Mouse (Mus musculus): ENCODE results near the gene Ybey. TPM values are rescaled to one million over a fixed set of nuclear protein-coding genes. Genes with fewer than 3 reads are reported as not detected.

Gene Ybey
- polyA plus RNA-seq (2015; fragmentation: Nextera tagmentation; extraction: Ambion mirVana), result 4.5 and 5.1 TPM in 2 replicates

- no peaks in the 10 kb centered on the region for H3K27me3 ChIP-seq
- H3K9ac ChIP-seq, result peak within 1 kb of the TSS; percentile 94
- H3K4me2 ChIP-seq, result peak within 1 kb of the TSS; percentile 69
- peak within 1 kb of the TSS; percentile 94 for H3K4me3 ChIP-seq
- ATAC-seq (replicated peaks; ENCODE audit: insufficient number of reproducible peaks, insufficient read depth, low FRiP score, low read depth), result peak; percentile 89
- H3K27ac ChIP-seq, result peak within 1 kb of the TSS; percentile 91
- H3K4me1 ChIP-seq (replicated peaks), result peaks cover 11% of the 10 kb centered on the region; the same call in 1 of the 2 replicates
- H3K36me3 ChIP-seq, result peaks cover 23% of the 10 kb centered on the region
- 1% methylated on average over 55 of the region's 55 CpGs for WGBS
- no peaks in the 10 kb centered on the region for H3K9me3 ChIP-seq (replicated peaks)
Observed at GRCm38 (mm10) chr10:76468203-76469162, at the start of gene Ybey, which contains the start of gene Mcm3ap. Gene Ybey (minus strand): TSS chr10:76469114. Gene Mcm3ap (plus strand): TSS chr10:76468927.

DNA sequence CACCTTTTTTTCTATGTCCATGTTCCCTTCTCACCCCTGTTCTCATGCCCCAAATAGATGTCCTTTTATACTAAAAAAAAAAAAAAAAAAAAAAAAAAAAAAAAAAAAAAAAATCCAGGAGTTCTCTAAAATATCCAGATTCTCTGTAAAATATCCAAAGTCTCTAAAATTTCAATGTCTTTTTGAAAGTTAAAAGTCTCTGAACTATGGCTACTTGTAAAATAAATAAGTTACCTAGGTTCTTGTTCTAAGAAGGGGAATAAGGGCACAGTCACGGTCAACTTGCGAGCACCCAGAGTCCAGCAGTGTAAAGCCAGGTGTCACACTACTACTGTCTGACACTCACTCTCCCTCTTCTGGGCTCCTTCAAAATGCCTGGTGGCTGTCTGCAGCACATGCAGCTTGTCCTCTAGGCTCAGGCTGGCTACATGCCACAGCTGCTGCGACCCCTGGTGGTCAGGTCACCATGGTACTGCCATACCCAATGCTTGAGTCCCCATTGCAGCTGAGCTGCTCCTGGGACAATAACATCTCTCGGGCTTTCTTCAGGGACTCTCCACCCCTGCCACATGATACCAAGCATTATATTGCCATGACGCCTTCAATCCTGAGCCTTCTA, 44.2 kb upstream of the Ybey start:
- Histone ChIP-seq H3K36me3 (peaks cover 48% of the 10 kb centered on the region), H3K9me3 (replicated peaks) (no peaks in the 10 kb centered on the region), H3K4me2 (no peak overlapping the region), H3K27me3 (no peaks in the 10 kb centered on the region), H3K4me1 (replicated peaks) (no peaks in the 10 kb centered on the region), H3K4me3 (no peak overlapping the region), H3K27ac (no peak overlapping the region), H3K9ac (no peak overlapping the region)
- WGBS, result 33% methylated on average over 5 of the region's 5 CpGs
- ATAC-seq (replicated peaks; ENCODE audit: insufficient number of reproducible peaks, insufficient read depth, low FRiP score, low read depth), result peak; percentile 85

DNA sequence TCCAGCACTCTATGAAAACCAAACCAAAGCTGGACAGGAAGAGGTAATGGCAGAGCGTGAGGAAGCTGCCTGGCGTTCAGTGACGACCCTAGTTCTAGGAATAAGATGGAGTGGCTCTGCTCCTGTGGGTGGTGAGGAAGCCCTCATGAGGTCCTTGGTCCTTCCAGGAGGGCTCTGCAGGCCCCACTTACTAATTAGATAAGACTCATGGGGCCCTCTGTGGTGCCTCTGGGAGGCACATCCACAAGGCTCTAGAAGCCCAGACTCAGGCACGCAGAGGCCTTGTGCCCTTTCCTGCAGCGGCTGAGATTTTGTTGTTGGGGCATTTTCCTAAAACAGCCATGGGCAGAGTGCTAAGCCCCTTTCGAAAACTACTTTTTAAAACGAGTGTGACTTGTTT, 37.0 kb upstream of the Ybey start:
- 88% methylated on average over 7 of the region's 7 CpGs for WGBS
- ATAC-seq (replicated peaks; ENCODE audit: insufficient number of reproducible peaks, insufficient read depth, low FRiP score, low read depth), result no peak
- Histone ChIP-seq H3K36me3 (peaks cover 74% of the 10 kb centered on the region), H3K4me2 (no peak overlapping the region), H3K4me3 (no peak overlapping the region), H3K4me1 (replicated peaks) (no peaks in the 10 kb centered on the region), H3K27me3 (no peaks in the 10 kb centered on the region), H3K9me3 (replicated peaks) (no peaks in the 10 kb centered on the region), H3K27ac (no peak overlapping the region), H3K9ac (no peak overlapping the region)

DNA sequence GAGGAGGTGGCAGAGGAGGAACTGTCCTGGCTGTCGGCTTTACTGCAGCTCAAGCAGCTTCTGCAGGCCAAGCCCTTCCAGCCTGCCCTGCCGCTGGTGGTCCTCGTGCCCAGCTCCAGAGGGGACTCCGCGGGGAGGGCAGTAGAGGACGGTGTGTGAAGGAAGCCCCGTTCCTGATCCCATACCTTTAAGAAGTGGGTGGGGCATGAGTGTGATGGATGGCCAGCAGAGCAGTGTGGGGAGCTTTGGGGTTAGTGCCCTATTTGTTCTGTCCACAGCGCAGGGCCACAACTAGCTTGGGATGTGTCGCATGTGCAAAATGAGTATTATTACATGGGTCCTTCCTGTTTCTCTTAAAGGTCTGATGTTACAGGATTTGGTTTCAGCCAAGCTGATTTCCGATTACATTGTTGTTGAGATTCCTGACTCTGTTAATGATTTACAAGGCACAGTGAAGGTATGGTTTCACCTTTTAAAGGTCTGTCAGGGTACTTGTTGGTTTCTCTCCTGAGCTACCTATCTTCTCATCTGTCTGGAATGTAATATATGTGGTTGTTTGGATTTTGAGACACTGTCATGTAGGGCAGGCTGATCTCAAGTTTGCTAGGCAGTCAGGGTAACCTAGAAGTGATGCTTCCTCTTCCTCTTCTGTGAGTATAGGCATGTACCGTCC, 35.5 kb upstream of the Ybey start:
- H3K27ac ChIP-seq, result no peak overlapping the region
- H3K9me3 ChIP-seq (replicated peaks), result no peaks in the 10 kb centered on the region
- no peaks in the 10 kb centered on the region for H3K27me3 ChIP-seq
- H3K9ac ChIP-seq, result no peak overlapping the region
- no peaks in the 10 kb centered on the region for H3K4me1 ChIP-seq (replicated peaks)
- no peak for ATAC-seq (replicated peaks; ENCODE audit: insufficient number of reproducible peaks, insufficient read depth, low FRiP score, low read depth)
- no peak overlapping the region for H3K4me3 ChIP-seq
- H3K36me3 ChIP-seq, result peaks cover 77% of the 10 kb centered on the region
- WGBS, result 87% methylated on average over 11 of the region's 11 CpGs
- H3K4me2 ChIP-seq, result no peak overlapping the region

GRCm38 (mm10) chr10:76497522-76497921, 28.6 kb upstream of the Ybey start:
- 93% methylated on average over 4 of the region's 4 CpGs for WGBS
- peaks cover 64% of the 10 kb centered on the region for H3K36me3 ChIP-seq
- H3K9ac ChIP-seq, result no peak overlapping the region
- no peak for ATAC-seq (replicated peaks; ENCODE audit: insufficient number of reproducible peaks, insufficient read depth, low FRiP score, low read depth)
- no peak overlapping the region for H3K4me2 ChIP-seq
- H3K4me1 ChIP-seq (replicated peaks), result peaks cover 16% of the 10 kb centered on the region; the same call in 1 of the 2 replicates
- H3K4me3 ChIP-seq, result no peak overlapping the region
- no peak overlapping the region for H3K27ac ChIP-seq
- H3K9me3 ChIP-seq (replicated peaks), result no peaks in the 10 kb centered on the region
- no peaks in the 10 kb centered on the region for H3K27me3 ChIP-seq

- Histone ChIP-seq H3K36me3 (peaks cover 55% of the 10 kb centered on the region), H3K4me1 (replicated peaks) (peaks cover 16% of the 10 kb centered on the region; the same call in 1 of the 2 replicates), H3K27me3 (no peaks in the 10 kb centered on the region), H3K4me2 (peak overlapping the region; percentile 5), H3K9me3 (replicated peaks) (no peaks in the 10 kb centered on the region), H3K9ac (no peak overlapping the region), H3K4me3 (no peak overlapping the region), H3K27ac (peak overlapping the region; percentile 73)
- ATAC-seq (replicated peaks; ENCODE audit: insufficient number of reproducible peaks, insufficient read depth, low FRiP score, low read depth), result no peak; the same call in 1 of the 2 replicates
- WGBS, result 44% methylated on average over 7 of the region's 7 CpGs
Observed at GRCm38 (mm10) chr10:76496366-76496765, 27.5 kb upstream of the Ybey start.

DNA sequence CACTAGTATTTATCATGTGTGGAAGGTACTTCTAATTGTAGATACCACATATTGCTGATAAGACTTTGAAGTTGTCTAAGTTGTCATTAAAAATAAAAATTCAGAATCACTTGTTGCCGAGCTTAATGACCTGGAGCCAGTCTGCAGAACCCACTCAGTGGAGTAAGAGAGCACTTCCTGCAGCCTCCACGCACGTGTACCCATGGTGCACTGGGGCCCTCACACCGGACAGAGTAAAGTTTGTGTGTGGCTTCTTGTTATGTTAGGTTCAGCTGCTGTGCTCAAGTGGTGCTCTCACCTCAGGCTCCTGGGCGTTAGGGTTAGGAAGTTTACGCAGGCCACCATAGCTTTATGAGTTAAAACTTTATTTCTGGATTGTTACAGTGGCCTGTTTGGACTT, 26.6 kb upstream of the Ybey start:
- no peak overlapping the region for H3K4me3 ChIP-seq
- no peak overlapping the region for H3K9ac ChIP-seq
- H3K27me3 ChIP-seq, result no peaks in the 10 kb centered on the region
- H3K4me2 ChIP-seq, result no peak overlapping the region
- H3K9me3 ChIP-seq (replicated peaks), result no peaks in the 10 kb centered on the region
- peak overlapping the region; percentile 73 for H3K27ac ChIP-seq
- 82% methylated on average over 6 of the region's 6 CpGs for whole genome bisulfite sequencing
- H3K4me1 ChIP-seq (replicated peaks), result peaks cover 16% of the 10 kb centered on the region; the same call in 1 of the 2 replicates
- peaks cover 57% of the 10 kb centered on the region for H3K36me3 ChIP-seq
- ATAC-seq (replicated peaks; ENCODE audit: insufficient number of reproducible peaks, insufficient read depth, low FRiP score, low read depth), result no peak

DNA sequence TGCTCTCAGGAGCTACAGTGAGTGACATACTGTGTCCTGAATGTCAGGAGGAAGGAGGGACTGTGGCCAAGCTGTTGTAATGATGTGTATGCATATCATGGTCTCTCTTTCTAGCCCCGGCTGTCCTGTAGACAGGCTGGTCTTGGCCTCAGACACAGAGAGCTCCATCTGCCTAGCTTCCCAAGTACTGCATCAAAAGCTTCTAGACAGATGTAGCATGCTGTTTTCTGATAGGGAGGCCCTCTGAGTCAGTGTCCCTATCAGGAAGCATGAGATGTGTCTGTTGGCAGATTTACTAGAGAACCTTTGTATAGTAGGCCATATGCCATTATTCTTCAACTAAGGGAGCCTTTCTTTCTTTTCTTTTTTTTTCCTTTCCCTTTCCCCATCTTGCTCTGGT, 24.6 kb upstream of the Ybey start:
- no peak overlapping the region for H3K27ac ChIP-seq
- no peaks in the 10 kb centered on the region for H3K9me3 ChIP-seq (replicated peaks)
- no peak overlapping the region for H3K4me2 ChIP-seq
- 58% methylated on average over 1 of the region's 1 CpGs for WGBS
- H3K36me3 ChIP-seq, result peaks cover 59% of the 10 kb centered on the region; the same call in 1 of the 2 replicates
- no peak for ATAC-seq (replicated peaks; ENCODE audit: insufficient number of reproducible peaks, insufficient read depth, low FRiP score, low read depth)
- peaks cover 16% of the 10 kb centered on the region; the same call in 1 of the 2 replicates for H3K4me1 ChIP-seq (replicated peaks)
- no peak overlapping the region for H3K9ac ChIP-seq
- no peak overlapping the region for H3K4me3 ChIP-seq
- no peaks in the 10 kb centered on the region for H3K27me3 ChIP-seq

GRCm38 (mm10) chr10:76489205-76489604, 20.3 kb upstream of the Ybey start:
- peaks cover 80% of the 10 kb centered on the region for H3K36me3 ChIP-seq
- H3K4me1 ChIP-seq (replicated peaks), result no peaks in the 10 kb centered on the region
- H3K4me3 ChIP-seq, result no peak overlapping the region
- no peaks in the 10 kb centered on the region for H3K9me3 ChIP-seq (replicated peaks)
- no peak for ATAC-seq (replicated peaks; ENCODE audit: insufficient number of reproducible peaks, insufficient read depth, low FRiP score, low read depth)
- no peak overlapping the region for H3K4me2 ChIP-seq
- 89% methylated on average over 15 of the region's 15 CpGs for WGBS
- no peak overlapping the region for H3K27ac ChIP-seq
- no peaks in the 10 kb centered on the region for H3K27me3 ChIP-seq
- no peak overlapping the region for H3K9ac ChIP-seq

GRCm38 (mm10) chr10:76488265-76488664, 19.4 kb upstream of the Ybey start:
- no peak overlapping the region for H3K4me2 ChIP-seq
- H3K9me3 ChIP-seq (replicated peaks), result no peaks in the 10 kb centered on the region
- 85% methylated on average over 8 of the region's 8 CpGs for WGBS
- H3K36me3 ChIP-seq, result peaks cover 81% of the 10 kb centered on the region
- no peak overlapping the region for H3K4me3 ChIP-seq
- H3K9ac ChIP-seq, result no peak overlapping the region
- no peaks in the 10 kb centered on the region for H3K4me1 ChIP-seq (replicated peaks)
- no peaks in the 10 kb centered on the region for H3K27me3 ChIP-seq
- no peak overlapping the region for H3K27ac ChIP-seq
- no peak for ATAC-seq (replicated peaks; ENCODE audit: insufficient number of reproducible peaks, insufficient read depth, low FRiP score, low read depth)

DNA sequence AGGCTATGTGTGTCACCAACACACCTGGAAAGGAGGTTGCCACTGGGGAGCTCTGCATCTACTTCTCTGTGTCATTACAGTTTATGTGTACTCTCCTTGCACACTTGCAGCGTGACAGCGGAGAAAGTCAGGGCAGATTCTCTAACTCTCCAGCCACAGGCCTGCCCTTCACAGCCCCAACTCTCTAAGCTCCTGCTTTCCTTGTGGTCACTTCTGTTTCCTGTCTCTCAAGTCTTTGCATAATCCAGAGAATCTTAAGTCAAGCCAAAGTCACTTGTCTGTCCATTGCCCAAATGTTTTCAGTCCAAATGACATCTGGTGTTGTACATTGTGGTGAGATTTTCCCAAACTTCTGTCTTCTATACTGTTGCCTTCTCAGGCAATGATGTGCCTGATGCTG, 17.4 kb upstream of the Ybey start:
- ATAC-seq (replicated peaks; ENCODE audit: insufficient number of reproducible peaks, insufficient read depth, low FRiP score, low read depth), result no peak
- 0 out of 2 replicates have a peak, but pooled peaks cover 2% of the 10 kb centered on the region for H3K4me1 ChIP-seq (replicated peaks)
- no peak overlapping the region for H3K27ac ChIP-seq
- H3K36me3 ChIP-seq, result peaks cover 93% of the 10 kb centered on the region
- H3K4me2 ChIP-seq, result no peak overlapping the region
- no peaks in the 10 kb centered on the region for H3K9me3 ChIP-seq (replicated peaks)
- H3K9ac ChIP-seq, result no peak overlapping the region
- no peak overlapping the region for H3K4me3 ChIP-seq
- WGBS, result 91% methylated on average over 2 of the region's 2 CpGs
- H3K27me3 ChIP-seq, result no peaks in the 10 kb centered on the region
